Mouse (Mus musculus): ENCODE data around the gene Psmb9. TPM values are rescaled to one million over a fixed set of nuclear protein-coding genes. Genes with fewer than 3 reads are reported as not detected.
"Not testable (repeated sequence)": the region's sequence is repeated elsewhere in the genome, so short reads cannot be mapped to it uniquely, and the experiment has no call there.

The Psmb9 gene
- polyA plus RNA-seq, 1 experiment from 2014 or later: 36.8 TPM

- WGBS: 95% methylated on average over 3 of the region's 3 CpGs
- TF ChIP-seq CTCF (IDR thresholded peaks at IDR 0.05; ENCODE audit: low read depth): no peak
- H3K27me3 ChIP-seq (replicated peaks; ENCODE audit: control insufficient read depth, insufficient read depth, low read length): no peaks in the 10 kb centered on the region
- no peaks in the 10 kb centered on the region for H3K9me3 ChIP-seq (ENCODE audit: control insufficient read depth)
- H3K4me3 ChIP-seq (ENCODE audit: low read depth, low read length): no peak overlapping the region
- H3K36me3 ChIP-seq (ENCODE audit: control insufficient read depth, insufficient read depth): no peaks in the 10 kb centered on the region
- no peak overlapping the region for H3K27ac ChIP-seq (ENCODE audit: low read depth, low read length)
- H3K4me1 ChIP-seq (replicated peaks; ENCODE audit: control insufficient read depth, insufficient read depth, low read length): no peaks in the 10 kb centered on the region
- no peak overlapping the region for H3K9ac ChIP-seq (ENCODE audit: low read depth, low read length)
- no peak for ATAC-seq
- H3K4me2 ChIP-seq (replicated peaks; ENCODE audit: low read depth): no peak overlapping the region
Measured at GRCm38 (mm10) chr17:34224816-34225215, 37.3 kb upstream of the Psmb9 start.

- not testable (repeated sequence) for H3K36me3 ChIP-seq (ENCODE audit: control insufficient read depth, insufficient read depth); H3K27me3 ChIP-seq (replicated peaks; ENCODE audit: control insufficient read depth, insufficient read depth, low read length); H3K9me3 ChIP-seq (ENCODE audit: control insufficient read depth); ATAC-seq; H3K9ac ChIP-seq (ENCODE audit: low read depth, low read length); H3K4me3 ChIP-seq (ENCODE audit: low read depth, low read length); H3K4me1 ChIP-seq (replicated peaks; ENCODE audit: control insufficient read depth, insufficient read depth, low read length); H3K4me2 ChIP-seq (replicated peaks; ENCODE audit: low read depth); H3K27ac ChIP-seq (ENCODE audit: low read depth, low read length)
- WGBS: 100% methylated on average over 4 of the region's 16 CpGs
Measured at GRCm38 (mm10) chr17:34220401-34220800, 32.8 kb upstream of the Psmb9 start.

- H3K9ac ChIP-seq (ENCODE audit: low read depth, low read length); H3K27ac ChIP-seq (ENCODE audit: low read depth, low read length); ATAC-seq; H3K36me3 ChIP-seq (ENCODE audit: control insufficient read depth, insufficient read depth); H3K27me3 ChIP-seq (replicated peaks; ENCODE audit: control insufficient read depth, insufficient read depth, low read length); H3K4me2 ChIP-seq (replicated peaks; ENCODE audit: low read depth); H3K4me3 ChIP-seq (ENCODE audit: low read depth, low read length); H3K4me1 ChIP-seq (replicated peaks; ENCODE audit: control insufficient read depth, insufficient read depth, low read length); H3K9me3 ChIP-seq (ENCODE audit: control insufficient read depth): not testable (repeated sequence)
- 90% methylated on average over 3 of the region's 7 CpGs for WGBS
Measured at GRCm38 (mm10) chr17:34219801-34220200, 32.2 kb upstream of the Psmb9 start.

GRCm38 (mm10) chr17:34219096-34219495 lies 31.5 kb upstream of the Psmb9 start:
- not testable (repeated sequence) for H3K4me2 ChIP-seq (replicated peaks; ENCODE audit: low read depth); ATAC-seq; H3K4me1 ChIP-seq (replicated peaks; ENCODE audit: control insufficient read depth, insufficient read depth, low read length); H3K9me3 ChIP-seq (ENCODE audit: control insufficient read depth); H3K27me3 ChIP-seq (replicated peaks; ENCODE audit: control insufficient read depth, insufficient read depth, low read length); H3K36me3 ChIP-seq (ENCODE audit: control insufficient read depth, insufficient read depth); H3K9ac ChIP-seq (ENCODE audit: low read depth, low read length); H3K4me3 ChIP-seq (ENCODE audit: low read depth, low read length); H3K27ac ChIP-seq (ENCODE audit: low read depth, low read length)
- TF ChIP-seq CTCF (IDR thresholded peaks at IDR 0.05; ENCODE audit: low read depth): peak; percentile 62
- 90% methylated on average over 7 of the region's 11 CpGs for WGBS

- TF ChIP-seq CTCF (IDR thresholded peaks at IDR 0.05; ENCODE audit: low read depth): no peak
- WGBS: 75% methylated on average over 11 of the region's 11 CpGs
- H3K27ac ChIP-seq (ENCODE audit: low read depth, low read length): no peak overlapping the region
- H3K27me3 ChIP-seq (replicated peaks; ENCODE audit: control insufficient read depth, insufficient read depth, low read length): no peaks in the 10 kb centered on the region
- ATAC-seq: peak; percentile 36
- H3K4me3 ChIP-seq (ENCODE audit: low read depth, low read length): no peak overlapping the region
- no peak overlapping the region for H3K9ac ChIP-seq (ENCODE audit: low read depth, low read length)
- H3K9me3 ChIP-seq (ENCODE audit: control insufficient read depth): no peaks in the 10 kb centered on the region
- no peaks in the 10 kb centered on the region for H3K36me3 ChIP-seq (ENCODE audit: control insufficient read depth, insufficient read depth)
- H3K4me1 ChIP-seq (replicated peaks; ENCODE audit: control insufficient read depth, insufficient read depth, low read length): no peaks in the 10 kb centered on the region
- no peak overlapping the region; the same call in 1 of the 2 replicates for H3K4me2 ChIP-seq (replicated peaks; ENCODE audit: low read depth)
Measured at GRCm38 (mm10) chr17:34218675-34219074, 31.1 kb upstream of the Psmb9 start.

DNA sequence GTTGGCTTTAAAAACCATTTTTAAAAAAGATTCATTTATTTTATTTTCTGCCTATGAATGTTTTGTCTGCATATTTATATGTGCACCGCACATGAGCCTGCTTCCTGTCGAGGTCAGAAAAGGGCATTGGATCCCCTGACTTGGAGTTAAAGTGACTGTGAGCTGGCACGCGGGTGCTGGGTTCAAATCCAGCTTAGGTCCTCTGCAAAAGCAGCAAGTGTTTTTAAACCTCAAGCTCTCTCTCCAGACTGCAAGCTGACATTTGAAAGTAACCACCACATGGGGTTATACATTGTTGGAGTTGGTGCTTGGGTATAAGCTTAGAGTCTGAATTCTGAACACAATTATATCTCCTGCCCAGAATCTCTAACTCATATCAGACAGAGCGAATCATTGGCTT lies 30.4 kb upstream of the Psmb9 start:
- no peak for TF ChIP-seq CTCF (IDR thresholded peaks at IDR 0.05; ENCODE audit: low read depth)
- 85% methylated on average over 5 of the region's 5 CpGs for WGBS

More for the DNA sequence above, 30.4 kb upstream of the Psmb9 start:
- no peaks in the 10 kb centered on the region for H3K9me3 ChIP-seq (ENCODE audit: control insufficient read depth)
- ATAC-seq: no peak
- no peaks in the 10 kb centered on the region for H3K36me3 ChIP-seq (ENCODE audit: control insufficient read depth, insufficient read depth)
- H3K27ac ChIP-seq (ENCODE audit: low read depth, low read length): no peak overlapping the region
- no peak overlapping the region for H3K4me2 ChIP-seq (replicated peaks; ENCODE audit: low read depth)
- 0 out of 2 replicates have a peak, but pooled peaks cover under 1% of the 10 kb centered on the region for H3K27me3 ChIP-seq (replicated peaks; ENCODE audit: control insufficient read depth, insufficient read depth, low read length)
- no peaks in the 10 kb centered on the region for H3K4me1 ChIP-seq (replicated peaks; ENCODE audit: control insufficient read depth, insufficient read depth, low read length)
- no peak overlapping the region for H3K9ac ChIP-seq (ENCODE audit: low read depth, low read length)
- no peak overlapping the region for H3K4me3 ChIP-seq (ENCODE audit: low read depth, low read length)

All from intestine, postnatal 0 days (tissue).